Mouse (Mus musculus) C2C12 (cell line): Measurements from ENCODE around the gene Scgn. TPM values are rescaled to one million over a fixed set of nuclear protein-coding genes. Genes with fewer than 3 reads are reported as not detected.

Experiments
- H3K27me3 ChIP-seq: one replicate; pipeline ENCODE4 v1.6.1; 2011; ENCODE audit not compliant: control insufficient read depth, insufficient read depth, insufficient read length
- H3K36me3 ChIP-seq: one replicate; pipeline ENCODE4 v1.6.1; 2011; ENCODE audit not compliant: control insufficient read depth, insufficient read depth
- H3K4me3 ChIP-seq: one replicate; pipeline ENCODE4 v1.5.1; 2011; ENCODE audit warnings: mild to moderate bottlenecking, control low read depth; ENCODE audit not compliant: poor library complexity, insufficient read depth, severe bottlenecking
- H3K79me2 ChIP-seq: one replicate; pipeline ENCODE4 v1.6.1; 2011; ENCODE audit not compliant: control insufficient read depth, insufficient read depth
- H3K79me3 ChIP-seq: one replicate; pipeline ENCODE4 v1.6.1; 2011; ENCODE audit warnings: low read depth, control low read depth
- H3ac ChIP-seq: one replicate; pipeline ENCODE3; 2011; ENCODE audit warnings: low read depth; ENCODE audit not compliant: control insufficient read depth, insufficient read length
- CEBPB ChIP-seq: IDR thresholded peaks from one replicate; pipeline ENCODE4 v1.6.1; 2011; ENCODE audit warnings: low read depth, mild to moderate bottlenecking, control low read depth, moderate library complexity
- CTCF ChIP-seq: IDR thresholded peaks from one replicate; pipeline ENCODE4 v1.5.1; 2011; ENCODE audit not compliant: control insufficient read depth, insufficient read depth, insufficient read length
- FOSL1 ChIP-seq: IDR thresholded peaks from one replicate; pipeline ENCODE4 v1.8.0; 2011; ENCODE audit warnings: mild to moderate bottlenecking, low read length; ENCODE audit not compliant: poor library complexity, insufficient read depth, severe bottlenecking
- MAX ChIP-seq: IDR thresholded peaks from one replicate; pipeline ENCODE4 v1.6.1; 2011; ENCODE audit warnings: mild to moderate bottlenecking, control low read depth
- MYOD1 ChIP-seq: IDR thresholded peaks from one replicate; pipeline ENCODE4 v1.6.1; 2011; ENCODE audit warnings: low read depth; ENCODE audit not compliant: control insufficient read depth, insufficient read length
- MYOG ChIP-seq: IDR thresholded peaks from one replicate; pipeline ENCODE4 v1.6.1; 2011; ENCODE audit not compliant: control insufficient read depth, insufficient read length; ENCODE audit errors: extremely low read depth
- USF1 ChIP-seq: IDR thresholded peaks from one replicate; pipeline ENCODE4 v1.6.1; 2011; ENCODE audit warnings: low read depth, mild to moderate bottlenecking, control low read depth, moderate library complexity
- polyA plus RNA-seq: library from polyadenylated mRNA; unstranded; fragments of >200 nt; fragmentation: generic; extraction: Trizol; gene quantifications from one replicate; pipeline ENCODE4 v1.2.1, GENCODE M21; 2012; ENCODE audit warnings: missing spikeins

Gene Scgn
- polyA plus RNA-seq, 1 experiment: not detected

GRCm38 (mm10) chr13:23933421-23934210, 57.4 kb downstream of the Scgn start, which contains the start of gene Hist1h2ba:
Gene Hist1h2ba (minus strand): TSS chr13:23934156.
- Histone ChIP-seq H3K4me3 (no peak within 1 kb of the TSS), H3K79me2 (no peaks in the 10 kb centered on the region), H3K79me3 (no peaks in the 10 kb centered on the region), H3K27me3 (no peaks in the 10 kb centered on the region), H3K36me3 (no peaks in the 10 kb centered on the region), H3ac (no peak within 1 kb of the TSS)
- TF ChIP-seq MYOG: no peak
- TF ChIP-seq MYOD1: no peak
- no peak for TF ChIP-seq FOSL1
- TF ChIP-seq CTCF: no peak
- no peak for TF ChIP-seq CEBPB
- TF ChIP-seq MAX: no peak
- TF ChIP-seq USF1: no peak

GRCm38 (mm10) chr13:23930904-23931303, 60.1 kb downstream of the Scgn start:
- Histone ChIP-seq H3ac (no peak overlapping the region), H3K79me2 (no peaks in the 10 kb centered on the region), H3K27me3 (no peaks in the 10 kb centered on the region), H3K4me3 (no peak overlapping the region), H3K79me3 (no peaks in the 10 kb centered on the region), H3K36me3 (no peaks in the 10 kb centered on the region)
- TF ChIP-seq USF1 (no peak), CTCF (no peak), MYOD1 (no peak), MAX (no peak)

GRCm38 (mm10) chr13:23930461-23930860, 60.6 kb downstream of the Scgn start:
- H3ac ChIP-seq: no peak overlapping the region
- H3K36me3 ChIP-seq: no peaks in the 10 kb centered on the region
- H3K4me3 ChIP-seq: no peak overlapping the region
- no peaks in the 10 kb centered on the region for H3K27me3 ChIP-seq
- TF ChIP-seq MYOD1: no peak
- TF ChIP-seq FOSL1: no peak
- TF ChIP-seq USF1: no peak
- no peak for TF ChIP-seq MYOG
- TF ChIP-seq CEBPB: no peak
- no peak for TF ChIP-seq MAX
- TF ChIP-seq CTCF: no peak
- H3K79me2 ChIP-seq: no peaks in the 10 kb centered on the region
- no peaks in the 10 kb centered on the region for H3K79me3 ChIP-seq

- H3K4me3 ChIP-seq: no peak overlapping the region
- no peak for TF ChIP-seq CTCF
- no peak for TF ChIP-seq MYOG
- TF ChIP-seq USF1: no peak
- TF ChIP-seq CEBPB: no peak
- no peak for TF ChIP-seq MYOD1
- no peak for TF ChIP-seq MAX
- no peak for TF ChIP-seq FOSL1
- H3K79me2 ChIP-seq: no peaks in the 10 kb centered on the region
- no peaks in the 10 kb centered on the region for H3K79me3 ChIP-seq
- no peak overlapping the region for H3ac ChIP-seq
- no peaks in the 10 kb centered on the region for H3K27me3 ChIP-seq
- H3K36me3 ChIP-seq: no peaks in the 10 kb centered on the region
These were observed 62.4 kb downstream of the Scgn start for GRCm38 (mm10) chr13:23928637-23929036.

- no peak overlapping the region for H3ac ChIP-seq
These were observed 65.2 kb downstream of the Scgn start for GRCm38 (mm10) chr13:23925792-23926191.

More at GRCm38 (mm10) chr13:23925792-23926191, 65.2 kb downstream of the Scgn start:
- Histone ChIP-seq H3K79me2 (no peaks in the 10 kb centered on the region), H3K27me3 (no peaks in the 10 kb centered on the region), H3K4me3 (no peak overlapping the region), H3K36me3 (no peaks in the 10 kb centered on the region), H3K79me3 (no peaks in the 10 kb centered on the region)
- no peak for TF ChIP-seq MYOD1
- TF ChIP-seq FOSL1: no peak
- TF ChIP-seq MYOG: no peak
- TF ChIP-seq CTCF: no peak
- TF ChIP-seq MAX: no peak
- no peak for TF ChIP-seq CEBPB
- no peak for TF ChIP-seq USF1
